Mouse (Mus musculus): ENCODE data around the gene Wdr86.

Gene Wdr86

DNA sequence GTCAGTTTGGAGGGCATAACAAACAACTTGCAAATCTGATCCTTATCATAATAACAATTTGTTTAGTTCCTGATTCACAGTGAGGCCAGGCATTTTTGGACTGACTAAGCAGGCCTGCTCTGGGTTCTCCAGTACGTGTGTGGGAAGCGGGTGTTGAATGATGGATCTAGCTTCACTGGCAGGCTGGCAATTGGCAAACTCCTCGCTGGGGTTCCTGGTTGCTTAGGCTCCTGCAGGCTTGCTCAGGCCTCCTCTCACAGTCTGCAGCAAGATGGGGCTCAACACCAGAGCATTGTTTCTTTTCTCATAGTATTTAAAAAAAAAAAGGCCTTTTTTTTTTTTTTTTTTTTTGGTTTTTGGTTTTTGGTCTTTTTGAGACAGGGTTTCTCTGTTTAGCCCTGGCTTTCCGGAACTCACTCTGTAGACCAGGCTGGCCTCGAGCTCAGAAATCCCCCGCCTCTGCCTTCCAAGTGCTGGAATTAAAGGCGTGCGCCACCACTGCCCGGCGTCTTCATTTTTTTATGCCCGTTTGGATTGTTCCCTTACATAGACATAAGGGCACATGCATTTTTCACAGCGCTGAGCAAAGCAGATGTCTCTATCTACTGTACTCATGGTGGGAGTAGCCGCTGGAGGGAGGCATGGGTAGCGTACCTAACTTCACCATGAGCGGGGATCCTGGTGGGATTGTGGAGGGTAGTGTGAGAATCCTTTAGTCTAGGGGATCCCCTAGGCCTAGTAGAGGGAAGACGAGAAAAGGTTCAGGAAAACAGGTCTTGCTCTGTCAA, 45.8 kb downstream of the Wdr86 start:
- peak; percentile 74 for DNase-seq (ENCODE audit: low read depth, low spot score)

- DNase-seq (ENCODE audit: low read depth, low spot score) = no peak
These were observed 49.1 kb downstream of the Wdr86 start for GRCm38 (mm10) chr5:24681436-24681835.

DNA sequence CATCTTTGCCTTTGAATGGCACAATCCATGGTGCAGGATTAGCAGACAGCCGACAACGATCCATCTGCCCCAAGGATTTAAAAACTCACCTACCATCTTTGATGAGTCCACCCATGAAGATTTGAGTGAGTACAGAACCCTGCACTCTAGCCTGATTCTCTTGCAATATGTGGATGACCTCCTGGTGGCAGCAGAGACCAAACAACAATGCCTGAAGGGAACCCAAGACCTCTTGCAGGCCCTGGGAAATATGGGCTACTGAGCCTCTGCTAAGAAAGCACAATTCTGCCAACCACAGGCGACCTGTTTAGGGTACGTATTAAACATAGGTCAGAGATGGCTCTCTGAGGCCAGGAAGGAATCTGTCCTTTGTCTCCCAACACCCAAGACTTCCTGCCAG, 56.3 kb downstream of the Wdr86 start:
- DNase-seq (ENCODE audit: low read depth, low spot score) = no peak
